Mouse (Mus musculus) cortical plate, adult 2 months (tissue): ENCODE measurements around the gene Ccdc18.

Experiments
- CTCF ChIP-seq: fragments of 200-500 bp; IDR thresholded peaks from 2 replicates; pipeline ENCODE4 v1.5.1; 2011; ENCODE audit warnings: mild to moderate bottlenecking, control low read depth, low read length; ENCODE audit not compliant: insufficient read depth; ENCODE audit errors: extremely low read depth
- POLR2A ChIP-seq: fragments of 200-500 bp; IDR thresholded peaks from 2 replicates; pipeline ENCODE4 v1.6.1; 2011; ENCODE audit warnings: mild to moderate bottlenecking, low read length, control low read depth; ENCODE audit not compliant: insufficient read depth; ENCODE audit errors: extremely low read depth

- TF ChIP-seq POLR2A (no peak), CTCF (no peak)
Measured at GRCm38 (mm10) chr5:108188967-108189366, 56.3 kb downstream of the Ccdc18 start.
